Mouse (Mus musculus) kidney, adult 10 weeks (tissue): ENCODE results near the gene Lrtm2. TPM values are rescaled to one million over a fixed set of nuclear protein-coding genes. Genes with fewer than 3 reads are reported as not detected.

Experiments
- polyA plus RNA-seq: library from polyadenylated mRNA; stranded (reverse); fragments of 350-450 nt; fragmentation: Illumina TruSeq; extraction: RNeasy Lipid Tissue Mini Kit (QIAGEN cat#74804); gene quantifications from one replicate; pipeline ENCODE4 v1.2.3, GENCODE M21; 2014; ENCODE audit warnings: low read depth, low replicate concordance

Gene Lrtm2
- polyA plus RNA-seq = 0.89 TPM

DNA sequence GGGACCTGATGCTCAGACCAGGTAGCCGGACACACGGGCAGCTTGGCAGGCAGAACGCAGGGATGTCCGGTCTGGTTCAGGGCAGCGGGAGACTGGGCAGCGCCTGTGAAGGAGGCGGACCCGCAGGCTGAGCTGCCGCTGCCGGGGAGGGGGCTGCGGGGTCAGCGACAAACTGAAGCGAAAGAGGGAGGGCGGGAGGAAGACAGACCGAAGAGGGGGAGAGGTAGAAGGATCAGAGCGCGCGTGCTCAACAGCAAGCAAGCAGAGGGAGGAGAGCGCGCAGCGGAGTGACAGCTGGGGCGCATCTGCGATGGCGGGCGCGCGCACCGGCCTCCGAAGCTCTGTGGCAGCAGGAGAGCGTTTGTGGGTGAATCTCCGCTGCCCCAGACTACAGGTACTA lies at the start of gene Lrtm2:
Gene Lrtm2, minus strand, starts transcription at position 261 of the 400 bp plus-strand sequence.

Other genes starting within 250 kb of the Lrtm2 start
- gene Dcp1b, start 155.5 kb downstream of the Lrtm2 start, polyA plus RNA-seq = 3.7 TPM
- 0.73 TPM for gene Cacna1c, start 134.3 kb downstream of the Lrtm2 start, polyA plus RNA-seq
- gene Cacna2d4, start 94.2 kb downstream of the Lrtm2 start, polyA plus RNA-seq = not detected
- gene Adipor2, start 86.9 kb upstream of the Lrtm2 start, polyA plus RNA-seq = 53.2 TPM
- 18.4 TPM for gene Fbxl14, start 148.9 kb upstream of the Lrtm2 start, polyA plus RNA-seq
- not detected for gene Wnt5b, start 213.6 kb upstream of the Lrtm2 start, polyA plus RNA-seq